Mouse (Mus musculus) layer of hippocampus, adult 11-12 months (tissue): ENCODE results near the gene Sp4.

Source experiments
- DNase-seq: peaks from one replicate; pipeline ENCODE4 v3.0.0; 2022; ENCODE audit warnings: low spot score

The Sp4 gene

GRCm38 (mm10) chr12:118301072-118301865, at the start of gene Sp4:
Gene Sp4, minus strand, starts transcription at chr12:118301440.
- peak; percentile 92 for DNase-seq

- DNase-seq, result no peak
Measured at GRCm38 (mm10) chr12:118339107-118339506, 37.9 kb upstream of the Sp4 start.

GRCm38 (mm10) chr12:118338243-118338642, 37.0 kb upstream of the Sp4 start:
- no peak for DNase-seq

GRCm38 (mm10) chr12:118337291-118337690, 36.1 kb upstream of the Sp4 start:
- no peak for DNase-seq

GRCm38 (mm10) chr12:118328739-118329249, 27.6 kb upstream of the Sp4 start:
- no peak for DNase-seq

GRCm38 (mm10) chr12:118327566-118327965, 26.3 kb upstream of the Sp4 start:
- no peak for DNase-seq

GRCm38 (mm10) chr12:118326161-118326560, 24.9 kb upstream of the Sp4 start:
- no peak for DNase-seq

GRCm38 (mm10) chr12:118320076-118320475, 18.8 kb upstream of the Sp4 start:
- DNase-seq, result no peak

- DNase-seq, result no peak
Measured at GRCm38 (mm10) chr12:118314477-118314845, 13.2 kb upstream of the Sp4 start.

GRCm38 (mm10) chr12:118313805-118314476, 12.7 kb upstream of the Sp4 start:
- no peak for DNase-seq

GRCm38 (mm10) chr12:118303586-118303985, 2.3 kb upstream of the Sp4 start:
- no peak for DNase-seq

GRCm38 (mm10) chr12:118303066-118303465, 1.8 kb upstream of the Sp4 start:
- peak; percentile 6 for DNase-seq

GRCm38 (mm10) chr12:118301866-118302835, 911 bp upstream of the Sp4 start:
- DNase-seq, result peak; percentile 99

- no peak for DNase-seq
Measured at GRCm38 (mm10) chr12:118300754-118301071, 527 bp downstream of the Sp4 start.

GRCm38 (mm10) chr12:118299956-118300355, 1.3 kb downstream of the Sp4 start:
- DNase-seq, result peak; percentile 29

GRCm38 (mm10) chr12:118299172-118299571, 2.1 kb downstream of the Sp4 start:
- DNase-seq, result no peak

GRCm38 (mm10) chr12:118298516-118298915, 2.7 kb downstream of the Sp4 start:
- DNase-seq, result no peak

GRCm38 (mm10) chr12:118296236-118296635, 5.0 kb downstream of the Sp4 start:
- no peak for DNase-seq

GRCm38 (mm10) chr12:118295793-118296192, 5.4 kb downstream of the Sp4 start:
- DNase-seq, result no peak

- no peak for DNase-seq
Measured at GRCm38 (mm10) chr12:118288947-118289346, 12.3 kb downstream of the Sp4 start.

GRCm38 (mm10) chr12:118285099-118285498, 16.1 kb downstream of the Sp4 start:
- DNase-seq, result no peak

GRCm38 (mm10) chr12:118281961-118282360, 19.3 kb downstream of the Sp4 start:
- no peak for DNase-seq
